Mouse (Mus musculus): Measurements from ENCODE around the gene Ech1.

- TF ChIP-seq CTCF (IDR thresholded peaks at IDR 0.05 in 2 of 3, conservative IDR thresholded peaks at IDR 0.05 in 1 of 3; ENCODE audit: control insufficient read depth in 1 of 3, insufficient read depth in 1 of 3, low read depth in 2 of 3, low read length in 3 of 3, poor library complexity in 1 of 3, severe bottlenecking in 1 of 3) = peak; percentile 95 to 96 (median 96)
- peak; percentile 20 to 58; a peak in 1 of 4 replicates for TF ChIP-seq POLR2A (IDR thresholded peaks at IDR 0.05; ENCODE audit: control insufficient read depth in 1 of 2, insufficient read depth in 1 of 2, low read depth in 1 of 2, low read length in 2 of 2, poor library complexity in 1 of 2)
- TF ChIP-seq USF1 (IDR thresholded peaks at IDR 0.05; ENCODE audit: low read depth, low read length) = no peak
- TF ChIP-seq EP300 (IDR thresholded peaks at IDR 0.05; ENCODE audit: low read depth in 1 of 2, low read length in 2 of 2) = no peak
- no peak for TF ChIP-seq ETS1 (IDR thresholded peaks at IDR 0.05; ENCODE audit: low read depth, low read length)
- no peak for TF ChIP-seq POLR2AphosphoS5 (IDR thresholded peaks at IDR 0.05; ENCODE audit: borderline replicate concordance, low read depth, low read length)
- no peak for TF ChIP-seq ZKSCAN1 (IDR thresholded peaks at IDR 0.05; ENCODE audit: low read depth, low read length)
- TF ChIP-seq POLR2AphosphoS2 (IDR thresholded peaks at IDR 0.05; ENCODE audit: low read length) = no peak
Measured at GRCm38 (mm10) chr7:28796562-28796975, 28.4 kb upstream of the Ech1 start.
